Mouse (Mus musculus) liver, adult 2 months (tissue): Measurements from ENCODE around the gene Kalrn.

Experiments used
- CTCF ChIP-seq: fragments of 200-500 bp; IDR thresholded peaks from 2 replicates; pipeline ENCODE4 v1.5.1; 2011; ENCODE audit warnings: low read depth, low read length, control low read depth
- POLR2A ChIP-seq: fragments of 200-500 bp; IDR thresholded peaks from 2 replicates; pipeline ENCODE4 v1.6.1; 2011; ENCODE audit warnings: low read length, control low read depth; ENCODE audit not compliant: insufficient read depth; ENCODE audit errors: extremely low read depth

DNA sequence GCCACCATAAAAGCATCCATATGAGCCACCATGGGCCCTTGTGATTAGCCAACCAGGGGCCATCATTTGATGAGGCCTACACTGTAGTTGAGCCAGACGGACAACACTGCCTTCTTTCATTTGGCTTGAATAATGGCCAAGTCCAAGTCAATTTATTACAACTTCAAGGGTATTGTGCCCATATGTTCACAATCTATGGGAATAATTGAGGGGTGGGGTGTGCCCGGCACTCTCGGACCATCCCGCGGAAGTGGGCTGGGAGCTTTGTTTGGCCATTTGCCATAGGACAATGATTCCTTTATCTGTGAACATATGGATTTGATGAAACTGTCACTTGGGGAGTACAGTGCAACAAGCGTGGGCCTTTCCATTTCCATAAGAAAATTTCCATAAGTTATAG is 89.6 kb downstream of the Kalrn start:
- TF ChIP-seq CTCF (no peak), POLR2A (no peak)
